Mouse (Mus musculus) spleen, adult 2 months (tissue): ENCODE data around the gene G0s2.

Source experiments
- CTCF ChIP-seq: fragments of 200-500 bp; IDR thresholded peaks from 2 replicates; pipeline ENCODE4 v1.5.1; 2011; ENCODE audit warnings: mild to moderate bottlenecking, inconsistent platforms; ENCODE audit not compliant: insufficient read depth, insufficient read length, insufficient replicate concordance; ENCODE audit errors: extremely low read depth
- POLR2A ChIP-seq: fragments of 200-500 bp; IDR thresholded peaks from 2 replicates; pipeline ENCODE4 v1.6.1; 2011; ENCODE audit warnings: low read depth, low read length, inconsistent platforms

GRCm38 (mm10) chr1:193293039-193293438, 20.0 kb upstream of the G0s2 start:
- TF ChIP-seq CTCF (no peak), POLR2A (no peak)
